Mouse (Mus musculus) WW6 (cell line): Measurements from ENCODE around the gene Slc22a17.

Experiments
- DNase-seq: peaks from one replicate; pipeline ENCODE4 v3.0.0-alpha.2; 2013; ENCODE audit warnings: low read depth, low spot score

Gene Slc22a17

GRCm38 (mm10) chr14:54863501-54864312 is 49.2 kb downstream of the Slc22a17 start:
- no peak for DNase-seq

DNA sequence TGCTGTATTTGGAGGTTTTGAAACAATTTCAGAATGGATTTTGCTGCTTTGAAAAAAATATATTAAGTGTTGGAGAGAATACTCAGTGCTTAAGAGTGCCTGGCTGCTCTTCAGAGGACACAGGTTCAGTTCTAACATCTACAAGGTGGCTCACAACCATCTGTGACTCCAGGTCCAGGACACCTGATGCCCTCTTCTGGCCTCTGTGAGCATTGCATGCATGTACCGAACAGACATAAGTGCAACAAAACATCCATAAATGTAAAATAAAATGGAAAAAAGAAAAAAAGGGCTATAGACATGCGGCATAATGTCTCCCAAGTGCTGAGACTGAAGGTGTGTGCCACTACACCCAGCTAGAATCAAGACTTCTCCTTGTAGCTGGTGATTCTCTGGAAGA is 52.4 kb downstream of the Slc22a17 start:
- DNase-seq = no peak

DNA sequence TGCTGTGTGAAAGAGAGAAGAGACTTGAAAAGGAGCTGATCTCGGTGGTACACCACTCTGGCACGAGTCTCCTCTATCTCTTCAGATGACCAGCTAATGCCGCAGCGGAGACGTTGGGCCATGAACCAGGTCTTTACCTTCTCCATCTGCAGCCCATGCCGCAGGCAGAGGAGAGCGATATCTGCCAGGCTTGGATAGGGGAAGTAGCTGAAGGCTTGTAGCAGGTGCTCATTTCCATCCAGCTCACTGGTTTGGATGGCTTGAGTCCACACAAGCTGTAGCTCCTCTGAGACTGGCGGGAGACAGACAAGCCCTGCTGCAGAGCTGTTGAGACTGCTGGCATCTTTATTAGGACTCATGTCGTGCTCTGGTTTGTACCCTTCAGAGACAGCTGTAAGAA is 55.0 kb downstream of the Slc22a17 start:
- DNase-seq = no peak

GRCm38 (mm10) chr14:54856703-54857102 is 56.2 kb downstream of the Slc22a17 start:
- no peak for DNase-seq
